Mouse (Mus musculus): ENCODE measurements around the gene BC048403. TPM values are rescaled to one million over a fixed set of nuclear protein-coding genes. Genes with fewer than 3 reads are reported as not detected.

The BC048403 gene
- polyA plus RNA-seq (2015; fragmentation: Nextera tagmentation; extraction: Ambion mirVana) = 2.3 and 3.2 TPM in 2 replicates

DNA sequence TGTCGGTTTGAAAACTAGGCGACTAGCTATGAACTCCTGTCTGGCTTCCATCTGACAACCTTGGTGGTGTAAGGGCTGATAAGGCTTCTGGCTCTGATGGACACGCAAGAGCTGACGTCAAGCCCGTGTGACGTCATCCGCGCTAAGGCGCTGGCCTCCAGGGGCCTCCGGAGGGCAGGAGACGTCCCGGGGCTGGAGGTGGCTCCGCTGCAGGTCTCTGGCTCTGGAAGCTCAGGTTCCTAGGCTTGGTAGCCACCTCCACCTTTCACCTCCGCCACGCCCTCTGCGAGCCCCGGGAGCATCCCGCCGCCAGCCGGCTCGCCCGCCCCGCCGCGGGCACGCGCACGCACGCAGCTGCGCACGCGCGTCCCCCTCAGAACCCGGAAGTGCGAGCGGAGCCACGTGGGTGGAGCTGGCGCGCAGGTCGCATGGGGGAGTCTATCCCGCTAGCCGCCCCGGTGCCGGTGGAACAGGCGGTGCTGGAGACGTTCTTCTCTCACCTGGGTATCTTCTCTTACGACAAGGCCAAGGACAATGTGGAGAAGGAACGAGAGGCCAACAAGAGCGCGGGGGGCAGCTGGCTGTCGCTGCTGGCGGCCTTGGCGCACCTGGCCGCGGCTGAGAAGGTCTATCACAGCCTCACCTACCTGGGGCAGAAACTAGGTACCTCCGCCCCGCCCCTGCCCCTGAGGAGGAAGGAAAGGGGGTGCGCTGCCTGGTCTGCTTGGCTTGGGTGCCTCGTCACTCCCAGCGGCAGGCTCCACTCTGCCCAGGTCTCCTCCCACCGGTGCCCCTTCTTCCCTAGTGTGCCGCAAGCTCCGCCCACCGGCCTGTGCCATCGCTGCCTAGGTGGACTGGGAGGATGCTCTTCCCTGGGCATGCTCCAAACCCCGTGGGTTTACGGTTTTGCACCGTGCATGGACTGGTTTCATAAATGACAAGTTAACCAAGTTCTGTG is at the start of gene BC048403:
BC048403 (plus strand) TSS at position 390 of the 958 bp plus-strand sequence.

Other genes starting within 250 kb of the BC048403 start
- 21.5 and 28.7 TPM in 2 replicates for gene Tbk1, start 153.2 kb upstream of the BC048403 start, polyA plus RNA-seq (2015; fragmentation: Nextera tagmentation; extraction: Ambion mirVana)
- 15.9 and 27.8 TPM in 2 replicates for gene Xpot, start 113.6 kb upstream of the BC048403 start, polyA plus RNA-seq (2015; fragmentation: Nextera tagmentation; extraction: Ambion mirVana)
- gene D930020B18Rik, start 98.3 kb upstream of the BC048403 start, polyA plus RNA-seq (2015; fragmentation: Nextera tagmentation; extraction: Ambion mirVana) = 0.05 TPM in 1 of 2 replicates, not detected in the other

Measured in adrenal gland, postnatal 0 days (tissue).